ENCODE assay signal across 27 mouse cellular contexts in genomic region chr2:170728864-170729263, GRCm38 (mm10). TPM values are rescaled to one million over a fixed set of nuclear protein-coding genes. Genes with fewer than 3 reads are reported as not detected.
"Had no signal": no experiment of that assay in that cellular context is flagged by ENCODE, and none has a peak within 500 bp of the region (broad histone marks: within the 10 kb centered on the region; RNA-seq: fewer than 3 reads in every experiment).

No protein-coding gene starts in this region.

- H3K36me3 ChIP-seq: heart, embryonic 13.5 days; heart, embryonic 15.5 days; hindbrain, embryonic 13.5 days; hindbrain, embryonic 15.5 days; kidney, embryonic 15.5 days; limb, embryonic 13.5 days; limb, embryonic 15.5 days; liver, embryonic 12.5 days had no signal

- DNase-seq: gastrocnemius, postnatal 14 days; gastrocnemius, postnatal 36 days; heart, adult 18-20 months; heart, postnatal 14 days; kidney, adult 11 months; kidney, adult 2 months; kidney, adult 9 months; kidney, postnatal 14 days; kidney, postnatal 36 days; layer of hippocampus, adult 9-11 months; layer of hippocampus, postnatal 36 days; left cerebral cortex, postnatal 4 days had no signal

- ATAC-seq: hindbrain, postnatal 0 days; intestine, embryonic 16.5 days; liver, embryonic 12.5 days had no signal

- H3K27ac ChIP-seq: heart, embryonic 13.5 days; heart, embryonic 15.5 days; hindbrain, embryonic 13.5 days; hindbrain, embryonic 15.5 days; hindbrain, postnatal 0 days; kidney, embryonic 15.5 days; kidney, postnatal 0 days; limb, embryonic 13.5 days; limb, embryonic 15.5 days; liver, embryonic 12.5 days; liver, embryonic 14.5 days had no signal

- H3K27me3 ChIP-seq: hindbrain, embryonic 13.5 days; hindbrain, embryonic 15.5 days had no signal

- H3K4me2 ChIP-seq: heart, embryonic 11.5 days; heart, embryonic 13.5 days; heart, embryonic 15.5 days; hindbrain, embryonic 13.5 days; hindbrain, embryonic 15.5 days; kidney, embryonic 15.5 days; limb, embryonic 13.5 days; limb, embryonic 15.5 days; liver, embryonic 12.5 days had no signal

- H3K4me1 ChIP-seq: liver, embryonic 12.5 days had no signal

- H3K4me3 ChIP-seq: heart, embryonic 13.5 days; heart, embryonic 15.5 days; hindbrain, embryonic 13.5 days; hindbrain, embryonic 15.5 days; kidney, embryonic 15.5 days; limb, embryonic 13.5 days; limb, embryonic 15.5 days; liver, embryonic 12.5 days had no signal

- H3K9me3 ChIP-seq: heart, embryonic 13.5 days; heart, embryonic 15.5 days; hindbrain, embryonic 13.5 days; hindbrain, embryonic 15.5 days; kidney, embryonic 15.5 days; limb, embryonic 13.5 days; limb, embryonic 15.5 days; liver, embryonic 12.5 days had no signal

- H3K9ac ChIP-seq: heart, embryonic 13.5 days; heart, embryonic 15.5 days; hindbrain, embryonic 13.5 days; hindbrain, embryonic 15.5 days; kidney, embryonic 15.5 days; limb, embryonic 13.5 days; limb, embryonic 15.5 days; liver, embryonic 12.5 days; liver, embryonic 14.5 days had no signal

RNA-seq across cellular contexts. Expression of gene Dok5, which starts 2.7 kb away (rescaled TPM):
- total RNA-seq: hematopoietic stem cell, adult 5-6 weeks; liver, adult 2 months had no signal
- polyA plus RNA-seq: liver, adult 2 months had no signal
